Comparison of ENCODE assay signal across 12 mouse cellular contexts in the genomic region with DNA sequence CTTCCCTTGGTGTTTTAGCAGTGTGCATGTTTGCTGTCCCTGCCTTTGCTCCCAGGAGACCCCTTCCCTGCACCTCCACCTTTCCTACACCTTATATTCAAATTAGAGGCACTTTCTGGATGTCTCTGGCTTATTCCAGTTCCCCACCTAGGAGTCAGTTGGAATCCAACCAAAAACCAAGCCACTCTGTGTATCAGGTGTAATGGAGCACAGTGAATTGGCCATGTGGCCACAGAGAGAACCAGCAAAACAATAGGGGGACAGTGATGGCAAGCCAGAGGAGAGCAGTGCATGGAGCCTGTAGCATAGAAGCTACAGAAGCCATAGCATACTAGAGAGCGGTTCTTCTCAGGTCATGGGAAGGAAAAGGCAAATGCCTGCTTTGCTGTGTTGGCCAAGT.
"Had no signal": no experiment of that assay in that cellular context is flagged by ENCODE, and none has a peak within 500 bp of the region (broad histone marks: within the 10 kb centered on the region; RNA-seq: fewer than 3 reads in every experiment).

No protein-coding gene starts in this region.

- DNase-seq: gastrocnemius, postnatal 10 days; gastrocnemius, postnatal 25 days; heart, adult 18-20 months; heart, postnatal 10 days; heart, postnatal 4 days; kidney, adult 18-20 months; kidney, adult 8-10 months; kidney, postnatal 14 days; kidney, postnatal 36 days; layer of hippocampus, adult 9-11 months; layer of hippocampus, postnatal 36 days; left cerebral cortex, postnatal 4 days had no signal
